Mouse (Mus musculus) mouse trophoblast stem cell (cell line): Measurements from ENCODE around the gene Cyb5r1.

Experiments
- in situ Hi-C, 2 experiments: fragments of 300-500 bp; cut with MseI, MboI; formaldehyde crosslinking; loops; 2 replicates in 1 of 2; 3 replicates in 1 of 2; pipeline ENCODE4 v1.15.1; 2025

The Cyb5r1 gene

GRCm38 (mm10) chr1:134458139-134458727 is 52.9 kb downstream of the Cyb5r1 start:
- in situ Hi-C loops: no loop called here

GRCm38 (mm10) chr1:134460294-134461284 is 55.2 kb downstream of the Cyb5r1 start:
- in situ Hi-C loops: no loop called here
